Mouse (Mus musculus) megakaryocyte, embryonic 14.5 days (primary cell): ENCODE measurements around the gene Phldb1. TPM values are rescaled to one million over a fixed set of nuclear protein-coding genes. Genes with fewer than 3 reads are reported as not detected.
A peak's percentile ranks its signal among the peaks of the same experiment; 100 is the strongest.
"Not testable (repeated sequence)": the region's sequence is repeated elsewhere in the genome, so short reads cannot be mapped to it uniquely, and the experiment has no call there.

ENCODE experiments used
- H3K27me3 ChIP-seq: replicated peaks from 2 replicates; pipeline ENCODE3; 2012; ENCODE audit warnings: inconsistent platforms
- H3K36me3 ChIP-seq: replicated peaks from 2 replicates; pipeline ENCODE3; 2012; ENCODE audit warnings: low read length, inconsistent platforms, mixed read lengths
- H3K4me1 ChIP-seq: 2 replicates; pipeline ENCODE4 v1.6.1; 2012; ENCODE audit warnings: inconsistent platforms
- H3K4me3 ChIP-seq: replicated peaks from 2 replicates; pipeline ENCODE3; 2012; ENCODE audit warnings: moderate library complexity, mild to moderate bottlenecking, inconsistent platforms
- H3K9me3 ChIP-seq: 2 replicates; pipeline ENCODE4 v1.6.1; 2012; ENCODE audit warnings: inconsistent platforms
- FLI1 ChIP-seq: IDR thresholded peaks from 2 replicates; pipeline ENCODE4 v1.6.1; 2012; ENCODE audit warnings: low read length, inconsistent platforms, mixed read lengths
- GATA1 ChIP-seq: IDR thresholded peaks from 3 replicates; pipeline ENCODE4 v1.6.1; 2012; ENCODE audit warnings: mixed read lengths, low read length, inconsistent platforms, borderline replicate concordance
- polyA plus RNA-seq: library from polyadenylated mRNA; stranded (reverse); fragments of >175 nt; gene quantifications from 2 replicates; pipeline ENCODE4 v1.2.3, GENCODE M21; 2012; ENCODE audit warnings: low replicate concordance; ENCODE audit not compliant: insufficient read depth

The Phldb1 gene
- polyA plus RNA-seq, 1 experiment, result 10.5 TPM

DNA sequence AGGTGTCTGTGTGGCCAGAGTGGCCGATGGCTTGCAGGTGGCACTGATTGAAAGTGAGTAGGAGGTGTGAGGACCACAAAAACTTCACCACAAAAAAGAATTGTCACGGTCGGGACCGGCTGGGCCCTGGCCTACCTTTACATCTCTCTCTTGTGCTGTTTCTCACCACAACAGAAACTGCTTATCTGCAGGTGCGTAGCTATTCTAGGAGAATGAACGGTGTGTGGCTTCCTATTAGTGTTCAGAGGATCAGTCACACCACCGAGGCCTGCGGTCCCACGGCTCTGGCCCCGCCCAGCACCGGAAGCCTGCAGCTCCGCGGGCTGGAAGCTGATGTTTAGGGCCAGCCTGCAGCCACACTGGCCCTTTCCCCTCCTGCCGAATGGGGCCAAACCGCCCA, 89.1 kb downstream of the Phldb1 start:
- no peak for TF ChIP-seq GATA1
- TF ChIP-seq FLI1, result no peak
- Histone ChIP-seq H3K4me3 (peak overlapping the region; percentile 66), H3K9me3 (0 out of 2 replicates have a peak, but pooled peaks cover 5% of the 10 kb centered on the region), H3K4me1 (peaks cover 25% of the 10 kb centered on the region), H3K27me3 (peaks cover 20% of the 10 kb centered on the region), H3K36me3 (no peaks in the 10 kb centered on the region)

DNA sequence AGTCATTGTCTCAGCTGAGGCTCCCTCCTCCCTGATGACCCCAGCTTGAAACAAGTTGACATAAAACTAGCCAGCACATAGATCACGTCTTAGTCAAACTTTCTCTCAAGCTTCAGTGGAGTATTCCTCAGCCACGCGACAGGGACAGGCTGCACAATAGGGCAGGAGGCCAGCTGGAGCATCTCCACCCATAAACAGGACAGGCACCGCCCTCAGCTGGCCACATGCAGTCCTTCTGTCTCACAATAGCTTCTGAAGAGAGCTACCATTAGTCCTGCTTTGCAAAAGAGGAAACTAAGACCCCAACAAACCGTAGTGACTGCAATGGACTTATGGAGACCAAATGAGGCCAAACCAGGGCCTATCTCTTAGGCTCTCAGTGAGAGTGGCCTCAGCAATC, 89.5 kb downstream of the Phldb1 start:
- H3K4me3 ChIP-seq, result peak overlapping the region; percentile 66
- H3K4me1 ChIP-seq, result peaks cover 25% of the 10 kb centered on the region
- peaks cover 3% of the 10 kb centered on the region for H3K36me3 ChIP-seq
- H3K27me3 ChIP-seq, result peaks cover 16% of the 10 kb centered on the region
- H3K9me3 ChIP-seq, result 0 out of 2 replicates have a peak, but pooled peaks cover 5% of the 10 kb centered on the region
- TF ChIP-seq GATA1 (no peak), FLI1 (no peak)

DNA sequence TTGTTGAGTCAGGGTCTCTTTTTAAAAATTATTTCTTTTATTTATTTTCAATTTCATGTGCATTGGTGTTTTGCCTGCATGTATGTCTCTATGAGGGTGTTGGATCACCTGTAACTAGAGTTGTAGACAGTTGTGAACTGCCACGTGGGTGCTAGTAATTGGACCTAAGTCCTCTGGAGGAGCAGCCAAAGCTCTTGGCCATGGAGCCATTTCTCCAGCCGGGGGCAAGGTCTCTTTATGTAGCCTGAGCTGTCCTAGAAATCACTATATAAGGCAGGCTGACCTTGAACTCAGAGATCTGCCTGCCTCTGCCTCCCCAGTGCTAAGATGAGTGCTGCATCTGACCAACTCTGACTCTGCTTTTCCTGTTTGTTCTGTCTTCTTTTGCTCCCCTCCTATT, 90.8 kb downstream of the Phldb1 start:
- Histone ChIP-seq H3K36me3 (peaks cover 3% of the 10 kb centered on the region), H3K9me3 (0 out of 2 replicates have a peak, but pooled peaks cover 5% of the 10 kb centered on the region), H3K4me3 (no peak overlapping the region), H3K4me1 (peaks cover 22% of the 10 kb centered on the region), H3K27me3 (peaks cover 4% of the 10 kb centered on the region)
- TF ChIP-seq FLI1 (no peak), GATA1 (no peak)

DNA sequence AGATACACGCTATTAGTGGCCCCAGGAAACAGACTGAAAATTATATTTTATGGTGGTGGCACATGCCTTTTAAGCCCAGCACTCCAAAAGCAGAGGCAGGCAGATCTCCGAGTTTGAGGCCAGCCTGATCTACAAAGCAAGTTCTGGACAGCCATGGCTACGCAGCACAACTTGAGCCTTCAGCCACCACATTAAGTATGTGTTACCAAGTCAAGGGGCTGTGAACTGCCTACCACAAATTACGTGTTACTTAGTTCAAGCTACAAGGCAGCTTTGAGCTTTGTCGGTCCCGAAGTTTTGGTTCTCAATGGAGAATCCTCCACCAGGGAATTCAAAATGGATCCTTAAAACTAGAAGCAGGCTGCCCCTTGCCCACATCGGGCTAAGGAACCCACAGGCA, 91.9 kb downstream of the Phldb1 start:
- H3K4me3 ChIP-seq, result no peak overlapping the region
- H3K27me3 ChIP-seq, result no peaks in the 10 kb centered on the region
- H3K36me3 ChIP-seq, result peaks cover 12% of the 10 kb centered on the region
- H3K9me3 ChIP-seq, result 0 out of 2 replicates have a peak, but pooled peaks cover 5% of the 10 kb centered on the region
- TF ChIP-seq FLI1, result no peak
- no peak for TF ChIP-seq GATA1
- H3K4me1 ChIP-seq, result peaks cover 18% of the 10 kb centered on the region

DNA sequence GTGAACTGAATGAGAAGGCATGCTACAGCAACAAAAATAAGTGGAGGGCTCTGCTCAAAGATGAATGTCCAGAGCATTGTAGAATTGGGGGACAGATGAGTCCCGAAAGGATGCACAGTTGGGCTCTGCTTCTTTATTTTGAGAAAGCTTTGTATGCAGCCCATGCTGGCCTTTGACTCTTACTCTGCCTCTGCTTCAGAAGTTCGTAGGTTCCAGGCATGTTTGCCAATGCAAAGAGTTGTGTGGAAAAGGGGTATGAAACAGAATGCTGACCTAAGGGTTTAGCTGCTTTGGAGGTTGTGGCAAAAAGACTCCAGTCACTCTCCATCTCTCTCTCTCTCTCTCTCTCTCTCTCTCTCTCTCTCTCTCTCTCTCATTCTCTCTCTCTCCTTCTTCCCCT, 93.4 kb downstream of the Phldb1 start:
- H3K27me3 ChIP-seq, result no peaks in the 10 kb centered on the region
- peaks cover 23% of the 10 kb centered on the region for H3K4me1 ChIP-seq
- TF ChIP-seq GATA1, result no peak
- no peak for TF ChIP-seq FLI1
- no peak overlapping the region for H3K4me3 ChIP-seq
- H3K36me3 ChIP-seq, result peaks cover 26% of the 10 kb centered on the region
- 0 out of 2 replicates have a peak, but pooled peaks cover 5% of the 10 kb centered on the region for H3K9me3 ChIP-seq

DNA sequence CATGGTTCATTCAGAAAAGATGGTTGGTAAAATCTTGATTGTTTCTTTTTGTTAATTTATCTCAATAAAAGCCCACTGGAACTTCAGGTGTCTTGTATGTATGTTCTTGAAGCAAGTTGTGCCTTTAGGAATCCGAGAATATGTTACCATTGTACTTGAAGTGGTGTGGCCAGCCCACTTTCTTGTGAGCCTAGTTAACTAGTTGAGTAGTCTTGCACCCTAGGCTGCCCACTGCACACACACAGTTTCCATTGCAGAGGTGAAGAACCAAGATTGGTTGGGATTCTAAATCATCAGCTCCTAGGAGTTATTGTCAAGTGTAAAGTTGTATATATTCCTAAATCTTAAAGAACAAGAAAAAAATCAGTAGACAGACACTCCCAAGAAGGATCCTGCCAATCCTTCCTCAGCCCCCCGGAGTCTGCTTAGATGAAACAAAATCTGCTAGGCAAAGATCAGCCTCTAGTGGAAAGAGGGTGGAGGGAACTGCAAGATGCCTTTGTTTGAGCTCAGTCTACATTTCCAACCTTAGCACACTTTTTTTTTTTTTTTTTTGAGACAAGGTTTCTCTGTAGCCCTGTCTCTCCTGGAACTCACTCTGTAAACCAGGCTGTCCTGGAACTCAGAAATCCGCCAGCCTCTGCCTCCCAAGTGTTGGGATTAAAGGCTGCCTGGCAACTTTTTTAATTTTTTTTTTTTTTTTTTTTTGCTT, 94.2 kb downstream of the Phldb1 start:
- Histone ChIP-seq H3K9me3 (0 out of 2 replicates have a peak, but pooled peaks cover 5% of the 10 kb centered on the region), H3K27me3 (no peaks in the 10 kb centered on the region), H3K36me3 (peaks cover 34% of the 10 kb centered on the region), H3K4me1 (peaks cover 15% of the 10 kb centered on the region), H3K4me3 (no peak overlapping the region)
- no peak for TF ChIP-seq GATA1

DNA sequence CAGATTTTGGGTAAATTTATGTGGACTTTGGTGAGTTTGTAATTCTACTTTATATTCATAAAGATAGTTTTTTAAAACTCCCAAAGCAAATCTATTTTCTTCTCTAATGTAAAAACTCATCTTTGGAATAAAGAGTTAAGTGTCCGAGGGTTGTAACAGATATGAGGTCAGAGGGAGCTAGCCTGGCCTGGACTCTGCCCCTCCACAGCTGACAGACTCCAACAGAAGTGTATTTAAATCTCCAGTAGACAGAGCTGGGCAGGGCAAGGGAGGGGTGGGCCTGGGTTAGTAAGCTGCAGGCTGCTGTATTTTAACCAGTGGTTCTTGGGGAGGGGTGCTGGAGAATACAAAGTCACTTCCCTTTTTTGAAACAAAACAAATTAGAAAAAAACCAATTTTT, 95.0 kb downstream of the Phldb1 start:
- not testable (repeated sequence) for H3K4me1 ChIP-seq

DNA sequence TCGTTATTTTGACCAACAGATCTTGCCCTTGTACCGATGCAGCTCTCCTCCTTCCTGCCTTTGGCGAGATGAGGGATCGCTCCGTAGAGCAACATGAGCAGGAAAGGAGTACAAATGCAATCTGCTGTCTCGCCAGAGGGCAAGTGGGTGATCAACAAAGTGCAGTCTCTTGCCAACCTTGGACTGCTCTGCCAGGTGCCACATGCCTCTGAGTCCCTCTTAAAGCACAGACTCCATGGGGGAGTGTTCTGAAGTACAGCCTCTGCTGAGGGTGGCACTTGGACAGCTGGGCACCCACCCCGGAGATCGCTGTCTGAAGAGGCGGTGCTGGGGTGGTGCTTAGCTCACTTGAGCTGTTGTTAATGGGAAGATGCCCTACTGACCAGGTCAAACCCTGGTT, 96.3 kb downstream of the Phldb1 start:
- not testable (repeated sequence) for H3K27me3 ChIP-seq, H3K4me1 ChIP-seq, H3K9me3 ChIP-seq, H3K4me3 ChIP-seq
- H3K36me3 ChIP-seq, result peaks cover 55% of the 10 kb centered on the region

More for the DNA sequence above, 95.0 kb downstream of the Phldb1 start:
- H3K4me3 ChIP-seq, H3K27me3 ChIP-seq, H3K9me3 ChIP-seq: not testable (repeated sequence)
- H3K36me3 ChIP-seq, result peaks cover 42% of the 10 kb centered on the region

DNA sequence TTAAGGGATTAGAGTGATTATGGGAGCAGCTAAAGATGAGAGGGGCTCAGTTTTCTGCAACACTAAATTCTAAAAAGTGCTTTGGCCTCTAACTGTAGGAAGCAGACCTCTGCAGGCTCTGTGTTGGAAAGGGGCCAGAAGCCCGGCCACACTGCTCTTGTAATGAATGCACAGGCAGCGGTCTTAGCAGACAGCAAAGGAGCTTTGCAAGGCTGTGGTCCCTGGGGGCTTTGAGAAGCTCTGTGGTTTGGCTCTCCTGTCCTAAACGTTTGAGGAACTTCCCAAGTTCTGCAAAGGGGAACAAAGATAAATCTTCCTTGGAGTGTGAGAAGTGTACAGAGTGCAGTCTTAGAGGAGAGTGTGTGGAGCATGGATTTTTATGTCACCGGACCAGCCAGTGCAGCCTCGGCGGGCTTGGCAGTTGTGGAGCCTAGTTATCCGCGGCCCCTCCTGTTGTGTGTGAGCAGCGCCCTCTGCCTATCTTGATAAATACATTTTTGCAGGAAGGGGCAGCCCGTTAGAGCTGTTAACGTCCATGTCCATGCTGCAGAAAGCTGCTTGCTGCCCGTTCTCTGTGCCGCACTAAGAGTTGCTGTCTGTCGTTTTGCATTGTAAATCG, 97.3 kb downstream of the Phldb1 start:
- no peak for TF ChIP-seq FLI1
- TF ChIP-seq GATA1, result no peak
- Histone ChIP-seq H3K36me3 (peaks cover 65% of the 10 kb centered on the region), H3K27me3 (no peaks in the 10 kb centered on the region), H3K4me1 (peaks cover 7% of the 10 kb centered on the region; the same call in 1 of the 2 replicates), H3K4me3 (no peak overlapping the region), H3K9me3 (no peaks in the 10 kb centered on the region)

Other genes with a start within 250 kb of the Phldb1 start
- not detected in 2 replicates for gene Cxcr5, start 173.3 kb downstream of the Phldb1 start, polyA plus RNA-seq
- 4.1 and 10.8 TPM in 2 replicates for gene Ddx6, start 130.3 kb downstream of the Phldb1 start, polyA plus RNA-seq
- gene Treh, start 62.0 kb downstream of the Phldb1 start, polyA plus RNA-seq, result not detected in 2 replicates
- gene Arcn1, start 32.6 kb upstream of the Phldb1 start, polyA plus RNA-seq, result 1.8 and 5.9 TPM in 2 replicates
- 3.7 TPM in 1 of 2 replicates, not detected in the other for gene Ift46, start 32.7 kb upstream of the Phldb1 start, polyA plus RNA-seq
- not detected in 2 replicates for gene Tmem25, start 64.1 kb upstream of the Phldb1 start, polyA plus RNA-seq
- 0.56 TPM in 1 of 2 replicates, not detected in the other for gene Ttc36, start 67.9 kb upstream of the Phldb1 start, polyA plus RNA-seq
- 3.1 and 5.9 TPM in 2 replicates for gene Kmt2a, start 146.1 kb upstream of the Phldb1 start, polyA plus RNA-seq
- gene Atp5l, start 185.5 kb upstream of the Phldb1 start, polyA plus RNA-seq, result 26.7 and 39.7 TPM in 2 replicates
- 0.76 and 2.0 TPM in 2 replicates for gene Ube4a, start 230.4 kb upstream of the Phldb1 start, polyA plus RNA-seq
- gene Cd3g, start 245.2 kb upstream of the Phldb1 start, polyA plus RNA-seq, result not detected in 2 replicates
- gene Cd3d, start 246.6 kb upstream of the Phldb1 start, polyA plus RNA-seq, result not detected in 2 replicates